Mouse (Mus musculus): ENCODE results near the gene Stxbp3. TPM values are rescaled to one million over a fixed set of nuclear protein-coding genes. Genes with fewer than 3 reads are reported as not detected.

Stxbp3 gene
- polyA plus RNA-seq, 1 experiment from 2014 or later: 12.8 TPM

- H3K4me2 ChIP-seq (ENCODE audit: low read length): no peak overlapping the region
- 88% methylated on average over 1 of the region's 1 CpGs for WGBS
- no peak overlapping the region for H3K4me3 ChIP-seq (replicated peaks; ENCODE audit: low read length)
- H3K36me3 ChIP-seq (ENCODE audit: control insufficient read depth, insufficient read depth): no peaks in the 10 kb centered on the region
- H3K9me3 ChIP-seq (ENCODE audit: control insufficient read depth, low read length): no peaks in the 10 kb centered on the region
- no peak overlapping the region for H3K27ac ChIP-seq (ENCODE audit: low read length)
- no peaks in the 10 kb centered on the region for H3K27me3 ChIP-seq (replicated peaks; ENCODE audit: control insufficient read depth, insufficient read depth, low read length)
- no peak for ATAC-seq
- H3K4me1 ChIP-seq (replicated peaks; ENCODE audit: control insufficient read depth, insufficient read depth, low read length): no peaks in the 10 kb centered on the region
- no peak overlapping the region for H3K9ac ChIP-seq (replicated peaks; ENCODE audit: low read depth, low read length)
Measured at GRCm38 (mm10) chr3:108754541-108754940, 85.8 kb downstream of the Stxbp3 start.

GRCm38 (mm10) chr3:108751691-108752090 is 88.6 kb downstream of the Stxbp3 start:
- Histone ChIP-seq H3K27me3 (replicated peaks; ENCODE audit: control insufficient read depth, insufficient read depth, low read length) (no peaks in the 10 kb centered on the region), H3K9me3 (ENCODE audit: control insufficient read depth, low read length) (no peaks in the 10 kb centered on the region), H3K4me2 (ENCODE audit: low read length) (no peak overlapping the region), H3K36me3 (ENCODE audit: control insufficient read depth, insufficient read depth) (no peaks in the 10 kb centered on the region), H3K27ac (ENCODE audit: low read length) (no peak overlapping the region), H3K4me3 (replicated peaks; ENCODE audit: low read length) (no peak overlapping the region), H3K4me1 (replicated peaks; ENCODE audit: control insufficient read depth, insufficient read depth, low read length) (no peaks in the 10 kb centered on the region), H3K9ac (replicated peaks; ENCODE audit: low read depth, low read length) (no peak overlapping the region)
- WGBS: 89% methylated on average over 6 of the region's 6 CpGs
- no peak for ATAC-seq

- Histone ChIP-seq H3K9ac (replicated peaks; ENCODE audit: low read depth, low read length) (no peak overlapping the region), H3K4me2 (ENCODE audit: low read length) (no peak overlapping the region), H3K4me3 (replicated peaks; ENCODE audit: low read length) (no peak overlapping the region), H3K27ac (ENCODE audit: low read length) (no peak overlapping the region), H3K36me3 (ENCODE audit: control insufficient read depth, insufficient read depth) (no peaks in the 10 kb centered on the region), H3K4me1 (replicated peaks; ENCODE audit: control insufficient read depth, insufficient read depth, low read length) (no peaks in the 10 kb centered on the region), H3K27me3 (replicated peaks; ENCODE audit: control insufficient read depth, insufficient read depth, low read length) (no peaks in the 10 kb centered on the region), H3K9me3 (ENCODE audit: control insufficient read depth, low read length) (no peaks in the 10 kb centered on the region)
- 76% methylated on average over 6 of the region's 6 CpGs for WGBS
- ATAC-seq: no peak
Measured at GRCm38 (mm10) chr3:108751061-108751460, 89.3 kb downstream of the Stxbp3 start.

- H3K4me2 ChIP-seq (ENCODE audit: low read length): no peak overlapping the region
- WGBS: 79% methylated on average over 4 of the region's 4 CpGs
- no peak overlapping the region for H3K27ac ChIP-seq (ENCODE audit: low read length)
- no peaks in the 10 kb centered on the region for H3K27me3 ChIP-seq (replicated peaks; ENCODE audit: control insufficient read depth, insufficient read depth, low read length)
- H3K4me3 ChIP-seq (replicated peaks; ENCODE audit: low read length): no peak overlapping the region
- no peaks in the 10 kb centered on the region for H3K36me3 ChIP-seq (ENCODE audit: control insufficient read depth, insufficient read depth)
- no peaks in the 10 kb centered on the region for H3K9me3 ChIP-seq (ENCODE audit: control insufficient read depth, low read length)
- no peak for ATAC-seq
- no peak overlapping the region for H3K9ac ChIP-seq (replicated peaks; ENCODE audit: low read depth, low read length)
- H3K4me1 ChIP-seq (replicated peaks; ENCODE audit: control insufficient read depth, insufficient read depth, low read length): no peaks in the 10 kb centered on the region
Measured at GRCm38 (mm10) chr3:108744060-108744459, 96.3 kb downstream of the Stxbp3 start.

Other genes starting within 250 kb of the Stxbp3 start
- gene Wdr47, start 249.2 kb downstream of the Stxbp3 start, polyA plus RNA-seq (2015; fragmentation: Nextera tagmentation; extraction: Ambion mirVana): 135 and 148 TPM in 2 replicates
- gene Clcc1, start 186.6 kb downstream of the Stxbp3 start, polyA plus RNA-seq (2015; fragmentation: Nextera tagmentation; extraction: Ambion mirVana): 48.3 and 56.3 TPM in 2 replicates
- gene Gpsm2, start 118.2 kb downstream of the Stxbp3 start, polyA plus RNA-seq (2015; fragmentation: Nextera tagmentation; extraction: Ambion mirVana): 33.7 and 36.7 TPM in 2 replicates
- not detected in 2 replicates for gene Aknad1, start 100.9 kb downstream of the Stxbp3 start, polyA plus RNA-seq (2015; fragmentation: Nextera tagmentation; extraction: Ambion mirVana)
- gene Fndc7, start 49.5 kb upstream of the Stxbp3 start, polyA plus RNA-seq (2015; fragmentation: Nextera tagmentation; extraction: Ambion mirVana): not detected in 2 replicates
- gene Prpf38b, start 71.2 kb upstream of the Stxbp3 start, polyA plus RNA-seq (2015; fragmentation: Nextera tagmentation; extraction: Ambion mirVana): 59.0 and 66.5 TPM in 2 replicates
- gene Henmt1, start 99.3 kb upstream of the Stxbp3 start, polyA plus RNA-seq (2015; fragmentation: Nextera tagmentation; extraction: Ambion mirVana): 1.2 and 1.7 TPM in 2 replicates
- gene Gm9857, start 99.9 kb upstream of the Stxbp3 start, polyA plus RNA-seq (2015; fragmentation: Nextera tagmentation; extraction: Ambion mirVana): 0.71 and 1.3 TPM in 2 replicates
- 10.0 and 10.4 TPM in 2 replicates for gene Fam102b, start 187.1 kb upstream of the Stxbp3 start, polyA plus RNA-seq (2015; fragmentation: Nextera tagmentation; extraction: Ambion mirVana)
- not detected in 2 replicates for gene Slc25a54, start 239.9 kb upstream of the Stxbp3 start, polyA plus RNA-seq (2015; fragmentation: Nextera tagmentation; extraction: Ambion mirVana)

Data from forebrain, embryonic 16.5 days (tissue).